Mouse (Mus musculus) MEL-GATA-1-ER (cell line): ENCODE data around the gene Cgas.

Experiments
- DNase-seq: peaks from one replicate; pipeline ENCODE4 v3.0.0-alpha.2; 2012; ENCODE audit warnings: low read depth; ENCODE audit errors: extremely low read depth

Cgas gene

GRCm38 (mm10) chr9:78463337-78463736 lies 20.3 kb upstream of the Cgas start:
- DNase-seq, result no peak

GRCm38 (mm10) chr9:78457026-78457425 lies 14.0 kb upstream of the Cgas start:
- DNase-seq, result no peak

GRCm38 (mm10) chr9:78451382-78451781 lies 8.3 kb upstream of the Cgas start:
- DNase-seq, result no peak

- no peak for DNase-seq
Observed at GRCm38 (mm10) chr9:78450404-78450803, 7.4 kb upstream of the Cgas start.

GRCm38 (mm10) chr9:78447973-78448873 lies 5.2 kb upstream of the Cgas start, which contains the start of the genes Mto1 and Gm17324:
Gene Mto1, plus strand, starts transcription at chr9:78448208.
Gene Gm17324, minus strand, starts transcription at chr9:78448786.
- DNase-seq, result peak; percentile 72

GRCm38 (mm10) chr9:78447606-78447972 lies 4.6 kb upstream of the Cgas start:
- DNase-seq, result no peak

- DNase-seq, result no peak
Observed at GRCm38 (mm10) chr9:78442237-78442578, 829 bp downstream of the Cgas start.

GRCm38 (mm10) chr9:78439426-78439825 lies 3.6 kb downstream of the Cgas start:
- DNase-seq, result no peak

GRCm38 (mm10) chr9:78432471-78432870 lies 10.6 kb downstream of the Cgas start:
- DNase-seq, result no peak

- DNase-seq, result no peak
Observed at GRCm38 (mm10) chr9:78430486-78430885, 12.6 kb downstream of the Cgas start.

GRCm38 (mm10) chr9:78429551-78429950 lies 13.5 kb downstream of the Cgas start:
- DNase-seq, result no peak

GRCm38 (mm10) chr9:78428870-78429432 lies 14.1 kb downstream of the Cgas start:
- no peak for DNase-seq

- peak; percentile 85 for DNase-seq
Observed at GRCm38 (mm10) chr9:78428185-78428584, 14.9 kb downstream of the Cgas start.

GRCm38 (mm10) chr9:78427362-78427781 lies 15.7 kb downstream of the Cgas start:
- DNase-seq, result no peak

GRCm38 (mm10) chr9:78401596-78401995 lies 41.4 kb downstream of the Cgas start:
- DNase-seq, result no peak

- DNase-seq, result no peak
Observed at GRCm38 (mm10) chr9:78400570-78400969, 42.5 kb downstream of the Cgas start.

- peak; percentile 64 for DNase-seq
Observed at GRCm38 (mm10) chr9:78396517-78396916, 46.5 kb downstream of the Cgas start.

GRCm38 (mm10) chr9:78395630-78396351 lies 47.2 kb downstream of the Cgas start, which contains the start of gene Ddx43:
Gene Ddx43, plus strand, starts transcription at chr9:78395777.
- DNase-seq, result peak; percentile 82

- no peak for DNase-seq
Observed at GRCm38 (mm10) chr9:78395244-78395629, 47.8 kb downstream of the Cgas start.

GRCm38 (mm10) chr9:78394602-78395001 lies 48.4 kb downstream of the Cgas start:
- no peak for DNase-seq

GRCm38 (mm10) chr9:78393741-78394140 lies 49.3 kb downstream of the Cgas start:
- peak; percentile 21 for DNase-seq

- DNase-seq, result peak; percentile 43
Observed at GRCm38 (mm10) chr9:78389981-78390380, 53.1 kb downstream of the Cgas start.
